Mouse (Mus musculus) MEL (cell line): ENCODE measurements around the gene Agbl1.

ENCODE experiments used
- CHD1 ChIP-seq: IDR thresholded peaks from 2 replicates; pipeline ENCODE4 v1.6.1; 2012; ENCODE audit warnings: low read depth, mild to moderate bottlenecking, inconsistent platforms, low read length, improper control_type of control experiment
- CTCF ChIP-seq, 3 experiments: IDR thresholded peaks in 2 of 3; conservative IDR thresholded peaks in 1 of 3; 2 replicates each; pipeline ENCODE4 v1.5.1; 2011 to 2012; ENCODE audit warnings: low read length in 3 of 3, low read depth in 2 of 3, mild to moderate bottlenecking in 2 of 3, improper control_type of control experiment in 1 of 3, inconsistent platforms in 1 of 3, mixed read lengths in 1 of 3, moderate library complexity in 1 of 3; ENCODE audit not compliant: control insufficient read depth in 1 of 3, insufficient read depth in 1 of 3, poor library complexity in 1 of 3, severe bottlenecking in 1 of 3
- E2F4 ChIP-seq: IDR thresholded peaks from 2 replicates; pipeline ENCODE4 v1.6.1; 2011; ENCODE audit warnings: low read depth, low read length, improper control_type of control experiment, borderline replicate concordance
- EP300 ChIP-seq, 2 experiments: IDR thresholded peaks; 2 replicates each; pipeline ENCODE4 v1.6.1; 2011; ENCODE audit warnings: improper control_type of control experiment in 2 of 2, low read length in 2 of 2, low read depth in 1 of 2, mild to moderate bottlenecking in 1 of 2
- GATA1 ChIP-seq: IDR thresholded peaks from 2 replicates; pipeline ENCODE4 v1.6.1; 2011; ENCODE audit warnings: low read depth, low read length, improper control_type of control experiment
- JUND ChIP-seq: IDR thresholded peaks from 2 replicates; pipeline ENCODE4 v1.6.1; 2011; ENCODE audit warnings: low read depth, mild to moderate bottlenecking, improper control_type of control experiment, low read length
- MAFK ChIP-seq: IDR thresholded peaks from 2 replicates; pipeline ENCODE4 v1.6.1; 2011; ENCODE audit warnings: low read depth, mild to moderate bottlenecking, low read length, improper control_type of control experiment, borderline replicate concordance
- MAZ ChIP-seq: IDR thresholded peaks from 2 replicates; pipeline ENCODE4 v1.6.1; 2012; ENCODE audit warnings: low read depth, mild to moderate bottlenecking, inconsistent platforms, low read length, improper control_type of control experiment
- NRF1 ChIP-seq: IDR thresholded peaks from 2 replicates; pipeline ENCODE4 v1.6.1; 2014; ENCODE audit warnings: low read depth, mild to moderate bottlenecking, inconsistent platforms, low read length, improper control_type of control experiment, moderate library complexity; ENCODE audit not compliant: poor library complexity, insufficient read depth, severe bottlenecking
- POLR2A ChIP-seq, 2 experiments: IDR thresholded peaks; 2 replicates each; pipeline ENCODE4 v1.6.1; 2011 to 2012; ENCODE audit warnings: low read length in 2 of 2, mild to moderate bottlenecking in 2 of 2, control low read depth in 1 of 2, improper control_type of control experiment in 1 of 2, low read depth in 1 of 2, moderate library complexity in 1 of 2; ENCODE audit not compliant: control insufficient read depth in 1 of 2, insufficient read depth in 1 of 2, poor library complexity in 1 of 2
- RAD21 ChIP-seq: IDR thresholded peaks from 2 replicates; pipeline ENCODE4 v1.6.1; 2011; ENCODE audit warnings: mild to moderate bottlenecking, low read depth, low read length, improper control_type of control experiment
- USF1 ChIP-seq: IDR thresholded peaks from 2 replicates; pipeline ENCODE4 v1.6.1; 2014; ENCODE audit warnings: low read depth, mild to moderate bottlenecking, inconsistent platforms, low read length, improper control_type of control experiment, moderate library complexity
- ZKSCAN1 ChIP-seq: IDR thresholded peaks from 2 replicates; pipeline ENCODE4 v1.6.1; 2012; ENCODE audit warnings: low read depth, mild to moderate bottlenecking, inconsistent platforms, low read length, improper control_type of control experiment, moderate library complexity

DNA sequence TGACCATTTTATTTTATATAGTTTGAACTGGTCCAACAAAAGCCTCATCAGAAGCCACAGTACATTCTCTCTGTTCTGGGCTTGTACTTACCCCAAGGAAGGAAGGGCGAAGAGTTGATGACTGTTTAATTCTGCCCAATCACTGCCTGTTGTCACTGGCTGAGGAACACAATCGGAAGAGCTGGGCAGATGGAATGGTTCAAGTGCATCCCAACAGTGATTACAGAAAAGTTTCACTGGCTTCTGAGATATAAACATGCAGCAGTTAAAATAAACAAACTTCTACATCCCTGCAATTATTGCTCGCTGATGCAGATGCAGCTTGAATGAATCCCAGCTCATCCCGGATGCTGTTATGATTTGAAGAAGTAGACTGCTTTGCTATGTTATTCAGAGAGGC, 421.3 kb downstream of the Agbl1 start:
- TF ChIP-seq CTCF (IDR thresholded peaks at IDR 0.05 in 2 of 3, conservative IDR thresholded peaks at IDR 0.05 in 1 of 3; ENCODE audit: control insufficient read depth in 1 of 3, insufficient read depth in 1 of 3, low read depth in 2 of 3, low read length in 3 of 3, poor library complexity in 1 of 3, severe bottlenecking in 1 of 3): no peak
- TF ChIP-seq GATA1: no peak
- TF ChIP-seq JUND: no peak
- TF ChIP-seq USF1: no peak
- TF ChIP-seq CHD1: no peak
- no peak for TF ChIP-seq EP300 (IDR thresholded peaks at IDR 0.05; ENCODE audit: low read depth in 1 of 2, low read length in 2 of 2)
- TF ChIP-seq POLR2A (IDR thresholded peaks at IDR 0.05; ENCODE audit: control insufficient read depth in 1 of 2, insufficient read depth in 1 of 2, low read depth in 1 of 2, low read length in 2 of 2, poor library complexity in 1 of 2): no peak
- no peak for TF ChIP-seq NRF1
- TF ChIP-seq ZKSCAN1: no peak
- no peak for TF ChIP-seq MAZ
- no peak for TF ChIP-seq MAFK
- TF ChIP-seq E2F4: no peak
- no peak for TF ChIP-seq RAD21
